Mouse (Mus musculus) lung, postnatal 10 days (tissue): ENCODE measurements around the gene Wdr5.

Experiments
- DNase-seq: peaks from one replicate; pipeline ENCODE4 v3.0.0; 2021

Gene Wdr5

DNA sequence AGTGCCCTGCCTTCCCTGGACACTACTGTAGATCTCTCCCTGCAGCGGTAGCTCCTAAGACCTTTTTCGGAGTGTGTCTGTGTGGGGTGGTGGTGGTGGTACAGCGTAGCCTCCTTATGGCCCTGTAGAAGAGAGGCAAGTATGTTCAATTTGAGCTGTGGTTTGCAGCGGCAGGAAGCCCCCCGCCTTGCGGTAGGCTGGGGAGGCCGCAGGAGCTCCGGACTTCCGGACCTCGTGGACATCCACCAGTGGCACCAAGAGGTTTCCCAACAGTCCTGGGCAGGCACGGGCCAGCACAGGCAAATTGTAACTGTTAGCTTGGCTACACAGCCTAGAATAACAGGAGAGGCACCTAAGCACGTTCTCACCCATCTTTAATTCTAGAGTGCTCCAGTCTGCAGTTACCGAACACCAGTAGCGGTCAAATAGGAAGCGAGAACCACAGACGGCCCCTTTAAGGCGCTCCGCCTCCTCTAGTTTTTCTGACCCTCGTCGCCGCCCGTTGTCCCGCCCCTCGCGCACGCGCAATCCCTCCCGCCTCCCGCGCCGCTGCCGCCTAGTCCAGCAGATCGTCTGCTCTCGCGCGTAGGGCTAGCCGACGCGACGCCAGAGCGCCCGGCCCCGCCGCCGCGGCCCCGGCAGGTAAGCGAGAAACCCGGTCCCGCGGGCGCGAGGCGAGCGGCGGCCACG is at the start of gene Wdr5:
TSS of gene Wdr5 (plus strand) at position 519 of the 690 bp plus-strand sequence.
- peak; percentile 98 for DNase-seq

DNA sequence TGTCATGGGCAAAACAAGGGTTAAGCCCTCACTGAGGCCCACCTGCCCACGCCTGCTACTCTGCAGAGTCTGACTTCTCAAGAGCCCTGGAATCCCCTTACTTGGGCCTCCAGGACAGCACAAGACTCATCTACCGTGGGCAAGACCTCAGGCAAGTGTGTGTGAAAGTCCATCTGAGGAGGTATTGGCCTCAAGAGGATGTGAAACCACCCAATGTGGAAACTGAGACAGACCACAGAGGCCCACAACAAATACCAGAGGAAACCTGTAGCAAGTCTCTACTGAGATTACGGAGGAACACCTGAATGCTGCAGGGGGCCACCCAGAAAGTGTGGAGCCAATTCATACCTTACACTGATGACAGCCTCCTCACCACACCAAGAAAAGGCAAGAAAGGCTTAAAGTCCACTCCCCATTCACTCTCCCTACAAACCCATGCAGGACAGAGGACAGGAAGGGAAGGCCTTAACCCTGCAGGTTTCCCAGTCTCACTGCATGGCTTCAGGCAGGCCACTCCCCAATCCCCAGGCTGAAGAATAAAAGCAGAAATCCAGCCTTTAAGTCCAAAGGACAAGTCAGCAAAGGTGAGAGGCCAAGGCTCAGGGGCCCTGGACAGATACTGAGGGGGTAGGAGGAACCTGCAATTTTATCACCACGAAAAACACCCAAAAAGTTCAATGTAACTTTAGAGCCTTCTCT is 45.5 kb upstream of the Wdr5 start:
- DNase-seq, result no peak

DNA sequence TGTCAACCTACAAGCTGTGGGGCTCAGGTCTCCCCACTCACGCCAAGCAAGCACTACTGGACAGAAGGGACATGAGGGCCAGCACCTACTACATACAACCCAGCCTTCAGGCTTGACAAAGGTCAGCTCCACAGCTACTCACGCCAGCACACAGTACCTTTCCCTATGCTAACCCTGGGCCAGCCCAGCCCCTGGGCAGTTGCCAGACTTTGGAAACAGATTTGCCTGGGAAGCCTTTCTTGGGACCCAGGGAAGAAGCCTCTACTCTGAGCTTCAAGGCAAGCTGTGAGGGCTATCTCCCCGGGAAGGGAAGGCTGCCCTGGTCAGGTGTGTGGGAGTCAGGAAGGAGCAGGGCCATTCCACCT is 45.0 kb upstream of the Wdr5 start:
- DNase-seq, result no peak

DNA sequence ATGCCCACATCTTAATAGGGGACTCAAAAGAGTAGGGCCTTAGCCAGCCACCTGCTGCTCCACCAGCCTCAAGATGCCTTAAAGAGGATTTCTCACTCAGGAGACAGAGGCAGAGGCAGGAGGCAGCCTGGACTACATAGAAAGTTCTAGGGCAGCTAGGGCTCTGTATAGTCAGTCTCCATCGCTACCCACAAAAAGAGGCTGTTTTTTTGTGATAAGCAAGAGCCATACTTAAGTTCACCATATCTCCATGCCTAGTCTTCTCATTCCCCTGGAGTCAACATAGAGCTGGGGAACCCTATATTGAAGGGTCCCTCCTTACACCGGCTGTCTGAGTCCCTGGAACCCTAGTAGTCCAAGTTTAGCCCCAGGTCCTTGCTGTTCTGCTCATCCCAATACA is 44.4 kb upstream of the Wdr5 start:
- DNase-seq, result no peak

DNA sequence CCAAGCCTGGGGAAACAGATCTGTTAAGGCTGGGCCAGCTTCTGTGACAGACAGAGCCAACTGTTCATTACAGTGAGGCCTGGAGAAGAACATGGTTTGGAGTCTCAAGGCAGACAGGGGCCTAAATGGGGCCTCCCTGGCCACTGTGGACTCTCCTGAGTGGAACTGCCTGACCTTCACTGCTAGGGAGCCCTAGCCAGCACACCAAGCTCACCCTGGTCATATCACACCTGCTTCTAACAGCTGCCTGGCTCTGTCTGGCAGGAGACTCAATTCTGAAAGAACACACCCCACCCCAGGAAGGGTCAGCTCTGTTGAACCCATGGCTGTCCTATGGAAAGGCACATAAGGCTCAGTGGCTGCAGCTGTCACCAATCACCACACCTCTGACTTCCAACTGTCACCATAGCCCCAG is 43.8 kb upstream of the Wdr5 start:
- no peak for DNase-seq

DNA sequence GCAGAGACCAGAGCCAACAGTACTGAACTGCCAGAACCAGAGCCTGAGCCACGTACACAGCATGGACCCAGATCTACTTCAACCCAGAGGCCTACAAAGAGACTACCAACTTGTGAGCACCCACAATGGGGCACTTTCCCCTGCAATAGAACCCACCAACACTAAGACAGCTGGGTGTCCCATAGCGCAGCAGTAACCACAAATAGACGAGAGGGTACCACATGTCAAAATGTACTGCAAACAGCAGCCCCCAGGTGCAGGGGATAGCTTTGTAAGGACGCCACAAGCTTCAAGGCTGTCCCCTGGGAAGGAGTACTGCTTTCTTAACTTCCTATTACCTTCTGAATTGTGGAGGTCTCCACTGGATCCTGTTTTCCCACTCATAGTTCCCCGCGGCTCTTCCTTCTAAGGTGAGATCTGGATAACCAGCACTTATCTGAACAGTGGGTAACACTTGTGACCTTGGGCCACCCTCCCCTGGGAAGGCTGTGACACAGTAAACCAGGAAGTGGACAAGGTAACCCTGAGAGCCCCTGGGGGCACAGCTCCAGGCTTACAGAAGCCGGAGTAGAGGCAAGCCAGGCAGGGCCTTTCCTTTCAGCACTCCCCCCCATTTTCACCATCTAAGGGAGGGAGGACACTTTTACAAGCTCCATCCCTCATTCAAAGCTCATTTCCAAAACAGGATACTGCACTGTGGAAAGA is 41.7 kb upstream of the Wdr5 start:
- no peak for DNase-seq

DNA sequence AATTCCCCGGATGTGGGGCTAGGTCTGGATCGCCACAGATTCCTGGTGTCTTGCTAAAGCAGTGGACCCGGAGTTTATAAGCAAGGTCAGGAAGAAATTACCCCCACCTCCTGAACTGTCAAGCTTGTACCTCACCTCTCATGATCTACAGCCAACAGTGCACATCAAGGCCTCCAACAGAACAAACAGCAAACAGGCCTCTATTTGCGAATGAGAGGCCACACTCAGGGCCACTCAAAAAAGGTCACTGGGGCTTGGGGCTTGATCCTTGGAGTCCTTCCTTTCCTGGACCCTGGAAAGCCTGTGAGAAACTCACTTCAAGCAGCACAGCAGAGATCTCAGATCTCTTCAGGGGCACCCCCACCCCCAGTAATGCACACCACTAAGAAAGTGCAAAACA is 41.0 kb upstream of the Wdr5 start:
- no peak for DNase-seq

DNA sequence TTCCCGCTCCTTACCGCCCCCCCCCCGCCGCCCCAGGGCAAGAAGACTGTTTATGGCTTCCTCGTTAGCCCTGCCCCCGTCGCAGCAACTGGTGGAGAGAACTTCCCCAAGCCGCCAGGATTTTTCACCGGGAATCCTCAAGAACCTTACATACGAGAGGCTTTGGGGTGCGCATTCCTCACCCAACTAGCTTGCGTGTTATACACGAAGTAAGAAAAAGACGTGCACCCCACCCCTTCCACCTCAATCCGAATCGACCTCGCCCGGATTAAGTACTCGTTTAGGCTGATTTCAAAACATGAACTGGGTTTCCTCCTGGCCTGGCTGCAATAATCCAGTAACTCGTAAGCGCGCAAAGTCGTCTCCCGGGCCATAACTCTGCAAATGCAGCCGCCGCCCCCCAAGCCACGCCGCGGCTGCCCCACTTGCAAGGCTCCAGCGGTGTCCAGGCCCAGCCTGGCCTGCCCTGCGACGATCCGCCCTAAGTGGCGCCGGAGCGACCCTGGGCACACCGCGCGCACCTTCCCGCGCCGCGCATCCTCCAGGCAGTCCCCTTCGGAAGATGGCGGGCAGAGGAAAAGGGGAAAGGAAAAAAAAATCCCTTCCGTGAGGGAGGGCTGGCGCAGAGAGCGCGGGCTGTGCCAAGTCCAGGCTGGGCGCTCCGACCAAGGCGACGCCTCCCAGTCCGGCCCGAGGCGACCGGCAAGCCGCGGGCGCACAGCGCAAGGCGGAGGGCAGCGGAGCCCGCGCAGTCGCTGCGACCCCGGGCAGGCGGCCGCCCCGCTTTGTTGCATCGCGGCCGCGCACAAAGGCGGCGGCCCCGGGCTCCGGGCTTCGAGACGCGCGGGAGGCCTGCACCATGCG is 40.1 kb upstream of the Wdr5 start:
- DNase-seq, result peak; percentile 61

DNA sequence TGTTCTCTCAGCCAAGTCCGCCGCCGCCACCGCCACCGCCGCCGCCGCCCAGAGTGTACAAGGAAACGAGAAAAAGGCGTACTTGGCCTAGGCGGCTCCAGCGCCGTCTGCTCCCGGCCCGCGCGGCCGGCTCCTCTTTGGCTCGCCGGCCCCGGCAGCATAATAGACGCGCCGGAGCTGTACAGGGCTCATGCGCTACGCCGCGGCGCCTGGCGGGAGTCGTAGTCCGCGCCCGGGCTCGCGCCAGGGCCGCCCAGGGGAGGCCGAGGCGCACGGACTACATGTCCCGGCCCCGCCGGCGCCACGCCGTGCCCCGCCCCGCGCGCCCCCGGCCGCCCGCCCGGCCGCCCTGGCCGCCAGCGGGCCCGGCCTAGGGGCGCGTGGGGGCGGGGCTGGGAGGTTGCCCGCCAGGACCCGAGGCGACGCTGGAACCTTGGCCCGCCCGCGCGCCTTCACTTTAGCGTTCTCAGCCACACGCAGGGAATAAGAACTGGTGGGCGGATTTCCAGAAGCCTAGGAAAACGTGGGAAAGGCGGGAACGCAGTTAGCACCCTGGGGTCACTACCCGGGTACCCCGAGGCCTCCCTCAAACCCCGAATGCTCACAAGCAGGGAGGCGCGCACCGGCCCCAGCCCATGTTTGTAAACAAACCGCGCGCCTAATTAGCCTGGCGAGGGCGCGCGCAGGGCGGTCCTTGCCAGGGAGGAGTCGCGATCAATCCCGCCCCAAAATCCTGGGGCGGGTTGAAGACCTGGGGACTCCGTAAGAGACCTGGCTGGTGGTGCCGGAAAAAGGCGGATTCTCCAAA is 39.3 kb upstream of the Wdr5 start:
- peak; percentile 94 for DNase-seq

DNA sequence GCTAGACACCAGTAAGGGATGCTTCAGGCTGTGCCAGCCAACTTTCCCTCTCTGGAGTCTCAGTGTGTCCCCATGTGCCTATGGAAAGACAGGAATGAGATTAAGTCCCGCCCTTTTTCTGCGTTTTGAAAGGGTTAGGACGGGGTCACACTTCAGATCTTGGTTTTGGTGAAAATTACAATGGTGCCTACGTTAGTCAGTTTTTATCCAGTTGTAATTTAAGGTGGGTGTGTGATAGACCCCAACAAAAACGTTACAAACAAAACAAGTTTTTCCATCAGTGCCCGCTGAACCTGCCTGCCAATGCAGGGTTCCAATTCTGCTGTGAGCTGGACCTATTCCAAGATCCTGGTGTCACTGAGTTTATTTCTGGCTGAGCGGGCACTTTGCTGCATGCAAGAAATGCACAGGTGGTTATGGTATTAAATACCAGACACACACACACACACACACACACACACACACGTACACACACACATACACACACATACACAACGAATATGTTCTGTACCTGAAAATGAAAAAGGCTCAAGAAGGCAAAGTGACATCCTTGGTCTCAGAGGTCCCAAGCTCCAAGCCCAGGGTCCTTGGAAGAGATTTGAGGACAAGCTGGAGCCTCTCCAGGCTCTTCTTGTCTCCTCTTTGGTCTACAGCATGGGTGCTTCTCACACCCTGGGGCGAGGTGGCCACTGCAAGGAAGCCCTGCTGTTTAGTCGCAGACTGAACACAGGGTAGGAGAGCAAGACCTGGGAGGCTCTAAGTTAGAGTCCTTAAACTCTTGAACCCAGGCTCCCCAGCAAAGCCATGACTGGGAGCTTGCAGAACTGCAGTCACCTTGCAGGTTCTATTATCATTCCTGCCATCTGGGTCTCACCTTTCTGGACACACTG is 38.4 kb upstream of the Wdr5 start:
- DNase-seq, result peak; percentile 43

DNA sequence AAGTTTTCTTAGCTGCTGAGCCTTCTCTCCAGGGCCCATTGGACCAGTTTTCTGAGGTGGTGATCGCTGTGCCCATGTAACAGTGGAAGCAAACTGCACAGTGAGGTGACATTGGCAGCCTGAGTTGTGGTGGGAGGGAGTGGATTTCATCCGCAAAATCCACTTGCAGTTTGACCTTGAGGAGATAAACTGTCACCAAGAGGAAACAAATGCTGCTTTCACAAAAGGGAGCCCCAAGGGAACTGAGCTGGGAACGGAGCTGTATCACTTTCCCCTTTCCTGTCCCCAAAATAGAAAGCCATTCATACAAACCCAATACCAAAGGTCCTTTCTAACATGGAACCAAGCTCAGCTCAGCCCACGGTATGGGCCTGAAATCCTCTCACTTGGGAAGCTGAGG is 35.1 kb upstream of the Wdr5 start:
- DNase-seq, result no peak

DNA sequence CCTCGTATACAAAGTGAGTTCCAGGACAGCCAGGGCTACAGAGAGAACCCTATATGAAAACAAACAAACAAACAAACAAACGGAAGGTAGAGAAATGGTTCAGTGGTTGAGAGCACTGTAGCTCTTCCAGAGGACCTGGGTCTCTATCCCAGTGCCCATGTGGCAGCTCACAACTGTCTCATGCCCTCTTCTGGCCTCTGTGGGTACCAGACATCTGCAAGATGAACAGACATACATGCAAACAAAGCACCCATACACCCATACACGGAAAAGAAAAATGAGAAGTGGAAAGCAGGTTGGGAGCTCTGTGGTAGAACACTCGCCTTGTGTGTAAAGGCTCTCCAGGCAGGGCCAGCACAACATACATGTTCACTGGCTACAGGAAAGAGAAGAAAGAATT is 34.6 kb upstream of the Wdr5 start:
- DNase-seq, result no peak

DNA sequence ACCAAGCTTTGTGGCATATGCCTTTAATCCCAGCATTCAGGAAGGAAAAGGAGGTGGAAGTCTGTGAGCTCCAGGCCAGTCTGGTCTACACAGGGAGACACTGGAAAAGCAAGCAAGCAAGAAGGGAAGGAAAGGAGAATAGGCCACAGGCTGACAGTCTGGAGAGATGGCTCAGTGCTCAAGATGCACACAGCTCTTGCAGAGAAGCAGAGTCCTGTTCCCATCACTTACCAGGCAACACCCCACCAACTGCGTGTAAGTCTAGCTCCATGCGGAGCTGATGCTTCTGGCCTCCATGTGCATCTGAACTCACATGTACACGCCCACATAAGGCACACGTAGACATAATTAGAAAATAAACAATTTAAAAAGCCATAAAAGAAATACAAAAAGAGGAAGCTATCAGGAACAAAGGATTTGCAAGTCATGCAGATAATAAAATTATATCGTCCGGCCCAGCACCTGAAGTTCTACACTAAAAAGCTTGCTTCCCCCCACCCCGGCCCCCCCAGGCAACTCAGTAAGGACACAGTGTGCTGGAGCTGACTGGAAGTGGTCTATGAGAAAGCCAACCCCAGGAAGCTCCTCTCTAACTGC is 32.6 kb upstream of the Wdr5 start:
- DNase-seq, result no peak

DNA sequence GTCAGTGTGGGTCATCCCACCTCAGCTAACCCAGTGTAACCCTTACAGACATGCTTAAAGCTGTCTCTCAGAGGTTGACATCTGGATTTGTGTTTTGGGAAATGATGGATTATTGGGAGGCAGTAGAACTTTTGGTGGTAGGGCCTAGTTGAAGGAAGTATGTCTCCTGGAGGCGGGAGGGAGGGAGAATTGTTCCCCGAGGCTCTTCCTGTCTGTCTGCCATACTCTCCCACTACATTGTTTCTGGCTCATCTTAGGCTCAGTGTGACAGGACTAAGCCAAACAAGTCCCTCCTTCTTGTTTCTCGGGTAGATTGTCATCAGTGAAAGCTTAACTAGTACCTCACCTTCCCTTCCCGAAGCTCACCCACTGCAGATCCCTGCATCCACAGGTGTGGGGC is 28.2 kb upstream of the Wdr5 start:
- no peak for DNase-seq

DNA sequence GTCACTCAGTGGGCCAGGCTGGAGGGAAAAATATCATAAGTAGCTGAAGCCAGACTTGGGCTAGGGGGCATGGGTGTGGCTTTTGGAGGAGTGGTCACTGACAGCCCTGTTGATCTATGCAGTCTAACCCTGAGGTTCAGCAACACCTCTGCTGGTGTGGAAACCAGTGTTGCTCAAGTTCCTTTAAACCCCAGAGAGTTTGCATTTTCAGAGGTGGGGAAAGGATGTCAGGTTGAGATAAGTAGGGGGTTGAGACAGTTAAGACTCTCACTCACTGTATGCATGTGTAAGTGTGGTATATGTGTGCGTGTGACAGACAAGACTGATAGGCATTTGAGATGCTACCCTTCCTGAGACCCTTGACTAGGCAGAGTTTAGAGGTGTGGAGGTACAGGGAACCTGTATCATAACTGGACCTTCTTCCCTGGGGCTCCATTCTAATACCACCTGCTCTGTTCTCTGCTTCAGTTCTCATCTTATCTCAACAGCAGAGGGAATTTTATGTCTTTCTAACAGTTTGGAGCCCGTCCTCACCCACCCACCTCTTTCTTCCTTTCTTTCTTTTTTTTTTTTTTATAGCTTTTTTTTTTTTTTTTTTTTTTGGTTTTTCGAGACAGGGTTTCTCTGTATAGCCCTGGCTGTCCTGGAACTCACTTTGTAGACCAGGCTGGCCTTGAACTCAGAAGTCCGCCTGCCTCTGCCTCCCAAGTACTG is 27.5 kb upstream of the Wdr5 start:
- no peak for DNase-seq

DNA sequence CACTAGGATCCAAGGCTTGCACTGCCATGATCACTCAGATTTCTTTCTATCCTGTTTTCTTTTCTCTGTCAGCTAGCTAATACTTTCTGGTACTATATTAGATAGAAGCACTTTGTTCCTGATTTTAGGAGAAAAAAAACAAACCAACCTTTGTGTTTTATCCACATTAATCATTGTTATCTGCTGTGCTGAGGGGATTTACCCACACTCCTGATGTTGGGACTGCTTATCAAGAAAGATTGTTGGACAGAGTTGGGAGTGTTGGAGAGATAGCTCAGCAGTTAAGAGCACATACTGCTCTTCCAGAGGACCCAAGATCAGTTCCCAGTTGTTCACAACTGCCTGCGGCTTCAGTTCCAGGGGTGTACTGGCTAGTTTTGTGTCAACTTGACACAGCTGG is 26.6 kb upstream of the Wdr5 start:
- no peak for DNase-seq

DNA sequence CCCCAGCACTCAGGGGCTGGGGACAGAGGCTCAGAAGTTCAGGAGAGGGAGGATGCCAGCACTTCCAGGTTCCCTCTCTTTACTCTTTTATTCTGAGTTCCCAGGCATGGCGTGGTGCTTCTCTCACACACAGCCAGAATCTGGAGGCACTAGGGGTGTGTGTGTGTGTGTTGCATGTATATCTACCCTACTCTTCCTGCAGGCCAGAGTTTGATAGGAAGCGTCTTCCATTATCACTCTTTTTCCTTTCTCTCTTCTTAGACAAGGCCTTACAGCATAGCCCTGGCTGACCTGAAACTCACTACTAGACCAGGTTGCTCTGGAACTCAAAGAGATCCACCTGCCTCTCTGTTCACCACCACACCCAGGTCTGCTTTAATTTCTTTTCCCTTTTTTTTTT is 24.0 kb upstream of the Wdr5 start:
- DNase-seq, result no peak

DNA sequence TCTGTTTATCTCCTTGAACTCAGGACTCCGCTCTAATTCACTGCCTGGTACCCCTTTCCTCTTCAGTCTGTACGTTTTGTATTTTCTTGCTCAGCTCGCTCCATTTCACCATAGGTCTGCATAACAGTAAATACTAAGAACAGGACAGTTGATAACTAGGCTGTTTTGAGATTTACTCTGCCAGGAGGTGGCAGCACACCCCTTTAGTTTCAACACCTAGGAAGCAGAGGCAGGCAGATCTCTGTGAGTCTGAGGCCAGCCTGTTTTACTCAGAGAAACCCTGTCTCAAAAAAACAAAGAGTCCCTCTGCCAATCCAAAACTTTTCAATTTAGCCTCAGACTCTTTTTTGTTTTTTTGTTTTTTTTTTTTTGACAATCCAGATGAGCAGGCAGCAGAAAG is 21.0 kb upstream of the Wdr5 start:
- no peak for DNase-seq

DNA sequence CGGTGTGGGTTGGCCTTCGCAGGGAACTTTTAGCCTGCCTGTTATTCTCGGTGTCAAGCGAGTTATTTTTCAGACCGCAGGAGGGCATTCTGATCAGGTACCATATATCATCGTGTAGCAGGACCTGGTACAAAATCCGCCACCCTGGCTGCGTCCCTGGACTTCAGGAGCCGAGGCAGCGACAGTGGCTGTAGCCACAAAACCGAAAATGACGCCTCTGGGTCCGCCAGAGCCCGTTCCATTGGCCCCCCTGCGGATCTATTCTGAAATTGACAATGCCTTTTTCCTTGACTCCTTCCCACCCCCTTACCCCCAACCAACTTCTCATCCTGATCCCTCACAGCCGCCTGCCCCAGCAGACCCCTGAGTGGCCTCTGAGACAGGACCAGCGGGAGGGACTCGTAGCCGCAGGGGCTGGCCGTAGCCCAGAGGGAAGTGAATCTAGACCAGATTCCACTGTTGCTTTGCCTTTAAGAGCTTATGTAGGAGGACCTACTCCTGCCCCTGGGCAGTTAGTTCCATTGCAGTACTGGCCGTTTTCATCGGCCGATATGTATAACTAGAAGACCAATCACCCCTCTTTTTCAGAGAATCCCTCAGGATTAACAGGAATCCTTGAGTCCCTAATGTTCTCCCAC is 18.4 kb upstream of the Wdr5 start:
- DNase-seq, result no peak
